Mouse (Mus musculus) CD8-positive naive resting alpha-beta T cell, adult 2 months (primary cell): ENCODE data around the gene Cdcp2.
"Not testable (repeated sequence)": the region's sequence is repeated elsewhere in the genome, so short reads cannot be mapped to it uniquely, and the experiment has no call there.

Source experiments
- DNase-seq, 2 experiments: peaks; one replicate each; pipeline ENCODE4 v3.0.0; 2022; ENCODE audit warnings: low read depth in 2 of 2, low spot score in 2 of 2

Gene Cdcp2

DNA sequence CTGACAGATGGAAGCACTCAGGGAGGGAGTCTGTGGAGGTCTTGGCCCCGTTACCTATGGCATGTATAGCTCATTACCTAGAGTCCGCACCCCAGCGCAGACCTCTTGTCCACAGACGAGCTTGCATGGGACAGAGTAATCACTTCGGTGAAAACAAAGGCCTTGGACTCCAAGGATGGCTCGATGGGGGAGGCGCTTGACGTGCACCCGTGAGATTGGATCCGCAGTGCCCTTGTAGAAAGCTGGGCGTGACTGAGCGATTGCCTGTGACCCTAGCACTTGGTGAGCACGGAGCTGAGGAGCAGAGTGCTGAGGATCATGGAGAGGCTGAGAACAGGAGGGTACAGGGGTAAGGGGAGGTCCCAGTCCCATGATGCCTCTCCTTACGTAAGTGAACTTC, 5.0 kb upstream of the Cdcp2 start:
- no peak for DNase-seq

DNA sequence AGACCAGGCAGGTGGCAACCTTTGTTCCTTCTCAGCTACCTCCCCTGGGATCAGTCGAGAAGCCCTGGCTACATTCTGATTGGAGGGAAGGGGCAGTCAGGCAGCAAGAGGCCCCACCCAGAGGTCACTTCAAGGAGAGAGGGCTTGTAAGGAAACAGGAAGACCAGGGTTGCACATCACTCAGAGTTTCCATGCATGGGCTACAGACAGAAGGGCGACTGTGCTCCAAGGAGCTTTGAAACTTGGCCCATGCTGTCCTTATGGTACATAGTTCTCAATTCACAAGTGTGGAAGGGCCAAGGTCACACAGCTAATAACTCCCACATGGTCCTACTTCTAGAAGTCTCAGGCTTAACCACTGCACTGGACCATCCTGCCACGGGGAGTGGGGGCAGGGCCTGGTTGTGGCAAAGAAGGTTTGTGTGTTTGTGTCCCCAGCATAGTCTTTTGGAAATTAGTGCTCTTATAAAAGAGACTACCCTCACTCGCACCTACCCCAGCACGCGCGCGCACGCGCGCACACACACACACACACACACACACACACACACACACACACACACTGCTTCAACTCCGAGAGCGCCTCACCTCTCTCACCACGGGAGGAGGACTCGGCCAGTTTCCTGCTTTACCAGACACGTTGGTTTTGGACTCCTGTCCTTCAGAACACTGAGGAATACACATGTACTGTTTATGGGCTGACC, 2.1 kb upstream of the Cdcp2 start:
- DNase-seq, result no peak

DNA sequence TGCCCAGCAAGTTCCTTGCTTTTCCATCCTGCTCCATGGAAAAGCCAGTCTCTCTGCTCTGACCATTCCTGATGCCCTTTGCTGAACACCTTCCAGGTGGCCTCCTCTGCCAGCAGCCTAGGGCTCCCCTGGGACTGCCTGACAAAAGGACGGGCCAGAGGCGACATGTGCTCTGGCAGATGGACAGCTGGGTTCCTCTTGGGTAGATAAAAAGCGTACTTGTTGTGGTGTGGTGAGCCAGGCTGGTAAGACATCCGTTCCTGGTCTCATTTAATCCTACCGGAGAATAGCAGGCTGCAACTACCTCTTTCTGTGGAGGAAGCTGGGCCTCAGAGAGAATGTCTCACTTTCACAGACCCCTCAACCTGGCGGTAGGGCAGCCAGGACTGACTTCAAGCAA, 648 bp upstream of the Cdcp2 start:
- no peak for DNase-seq

DNA sequence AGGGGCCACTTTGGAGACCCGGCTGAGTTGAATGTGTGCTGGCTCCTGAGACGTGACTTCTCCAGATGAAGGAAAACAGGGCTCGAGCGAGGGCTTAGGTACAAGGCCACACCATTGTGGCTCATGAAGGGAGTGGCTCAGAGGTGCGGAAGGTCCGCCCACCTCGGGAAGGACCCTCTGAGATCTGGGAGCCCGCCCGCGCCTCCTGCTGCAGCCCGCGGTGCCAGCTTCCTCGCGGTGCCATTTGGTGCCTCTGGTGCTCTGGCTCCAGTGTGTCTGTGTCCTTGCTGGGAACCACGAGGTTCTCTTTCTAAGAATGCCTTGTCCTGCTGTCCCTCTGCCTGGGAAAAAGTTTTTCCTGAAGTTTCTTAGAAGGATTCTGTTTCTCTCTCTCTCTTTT, 1.2 kb downstream of the Cdcp2 start:
- DNase-seq, result no peak

DNA sequence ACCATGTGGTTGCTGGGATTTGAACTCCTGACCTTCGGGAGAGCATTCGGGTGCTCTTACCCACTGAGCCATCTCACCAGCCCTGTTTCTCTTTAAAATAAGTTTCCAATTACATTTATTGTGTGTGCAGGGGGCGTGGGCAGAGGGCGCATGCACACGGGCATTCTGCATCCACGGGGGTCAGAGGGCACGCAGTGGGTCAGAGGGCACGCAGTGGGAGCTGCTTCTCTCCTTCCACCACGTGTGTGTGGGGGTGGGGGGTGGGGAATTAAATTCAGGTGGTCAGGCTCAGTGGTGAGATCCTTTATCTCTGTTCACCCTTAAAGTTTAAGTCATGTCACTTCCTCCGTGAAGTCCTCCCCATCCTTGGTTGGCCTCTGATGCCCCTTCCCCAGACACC, 1.7 kb downstream of the Cdcp2 start:
- no peak for DNase-seq

DNA sequence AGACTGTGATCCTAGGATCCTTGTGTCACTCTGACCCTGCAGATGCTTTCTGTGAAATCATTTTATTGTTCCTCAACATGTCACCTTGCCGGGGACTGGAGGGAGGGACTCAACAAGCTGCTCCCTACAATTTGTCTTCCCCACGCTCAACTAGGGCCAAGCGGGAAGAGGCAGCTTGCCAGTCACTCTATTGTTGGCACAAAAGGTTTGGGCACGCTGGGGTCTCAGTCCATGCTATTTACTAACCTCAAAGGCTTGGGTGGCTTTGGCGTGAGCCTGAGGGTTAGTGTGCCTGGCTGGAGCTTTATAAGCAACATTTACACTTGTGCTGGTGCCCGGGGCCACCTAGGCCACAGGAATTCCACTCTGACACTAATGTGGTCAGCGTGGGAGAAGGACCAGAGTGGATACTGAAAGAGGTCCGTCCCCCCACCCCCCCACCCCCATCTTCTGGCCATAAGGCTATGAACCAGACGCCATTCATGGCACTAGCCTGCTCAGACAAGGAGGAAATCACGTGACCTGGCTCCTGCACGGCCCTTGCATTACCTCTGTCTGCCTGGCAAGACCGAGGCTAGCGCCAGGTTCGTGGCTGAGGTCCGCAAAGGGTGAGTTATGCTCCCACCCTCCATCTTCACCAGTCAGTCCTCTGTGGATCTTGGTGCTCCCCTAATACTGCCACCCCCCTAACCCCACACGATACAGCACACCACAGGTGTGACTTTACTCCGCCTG, 2.3 kb downstream of the Cdcp2 start:
- no peak for DNase-seq

DNA sequence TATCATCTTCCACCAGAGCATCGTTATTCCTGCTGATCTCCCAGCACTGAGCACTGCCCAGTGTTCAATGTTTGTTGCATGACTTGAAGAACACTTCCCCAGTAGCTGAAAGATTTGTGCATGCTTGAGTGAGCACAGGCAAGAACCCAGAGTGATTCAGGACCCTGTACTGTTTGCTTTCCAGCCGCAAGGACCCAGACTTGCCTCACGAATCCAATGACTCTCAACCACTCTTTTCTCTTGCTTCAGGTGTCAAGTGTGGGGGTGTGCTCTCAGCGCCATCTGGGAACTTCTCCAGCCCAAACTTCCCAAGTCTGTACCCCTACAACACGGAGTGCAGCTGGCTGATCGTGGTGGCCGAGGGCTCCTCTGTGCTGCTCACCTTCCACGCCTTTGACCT, 5.5 kb downstream of the Cdcp2 start:
- no peak for DNase-seq

DNA sequence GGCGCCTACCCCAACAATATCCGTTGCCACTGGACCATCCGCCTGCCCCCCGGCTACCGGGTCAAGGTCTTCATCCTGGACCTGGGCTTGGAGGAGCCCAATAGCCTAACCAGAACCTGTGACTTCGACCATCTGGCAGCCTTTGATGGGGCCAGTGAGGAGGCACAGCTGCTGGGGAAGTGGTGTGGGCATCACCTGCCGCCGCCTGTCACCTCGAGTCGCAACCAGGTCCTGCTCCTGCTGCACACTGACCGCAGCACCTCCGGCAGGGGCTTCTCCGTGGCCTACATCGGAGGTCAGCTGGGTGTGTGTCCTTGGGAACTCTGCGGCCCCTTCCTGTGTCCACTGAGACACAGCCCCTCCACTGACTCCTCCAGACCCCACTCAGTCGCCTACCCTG, 10.1 kb downstream of the Cdcp2 start:
- DNase-seq, result no peak

DNA sequence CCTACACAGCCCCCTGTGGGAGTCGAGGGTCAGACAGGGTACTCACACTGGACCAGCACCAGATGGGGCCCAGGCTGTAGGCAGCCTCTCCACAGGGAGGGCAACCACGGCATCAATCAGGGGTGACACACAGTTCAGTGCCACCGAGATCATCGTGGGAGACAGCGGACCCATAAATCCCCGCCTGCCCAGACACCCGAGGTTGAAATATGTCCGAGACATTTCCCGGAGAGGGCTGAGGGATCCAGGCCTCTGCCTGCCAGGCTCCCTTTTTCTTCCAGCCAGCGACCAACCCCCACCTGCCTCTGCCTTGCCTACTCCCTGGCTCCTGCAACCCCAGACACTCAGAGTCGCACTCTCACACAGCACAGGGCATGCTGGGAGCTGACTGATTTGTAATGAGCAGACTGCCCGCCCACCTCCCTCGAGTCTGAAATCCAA, 11.6 kb downstream of the Cdcp2 start:
- DNase-seq, result no peak

DNA sequence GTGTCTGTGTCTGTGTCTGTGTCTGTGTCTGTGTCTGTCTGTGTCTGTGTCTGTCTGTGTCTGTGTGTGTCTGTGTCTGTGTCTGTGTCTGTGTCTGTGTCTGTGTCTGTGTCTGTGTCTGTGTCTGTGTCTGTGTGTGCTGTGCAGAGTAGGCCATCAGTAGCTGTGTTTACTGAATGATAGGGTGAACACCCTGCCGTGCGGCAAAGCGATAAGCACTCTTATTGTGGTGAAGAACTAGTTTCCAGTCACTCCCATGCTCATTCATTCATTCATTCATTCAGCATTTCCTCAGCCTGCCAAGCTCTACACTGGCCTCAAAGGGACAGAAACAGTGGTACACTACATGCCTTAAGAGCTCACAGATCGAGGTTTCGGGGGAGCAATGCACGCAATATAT, 12.5 kb downstream of the Cdcp2 start:
- DNase-seq, result not testable (repeated sequence)

DNA sequence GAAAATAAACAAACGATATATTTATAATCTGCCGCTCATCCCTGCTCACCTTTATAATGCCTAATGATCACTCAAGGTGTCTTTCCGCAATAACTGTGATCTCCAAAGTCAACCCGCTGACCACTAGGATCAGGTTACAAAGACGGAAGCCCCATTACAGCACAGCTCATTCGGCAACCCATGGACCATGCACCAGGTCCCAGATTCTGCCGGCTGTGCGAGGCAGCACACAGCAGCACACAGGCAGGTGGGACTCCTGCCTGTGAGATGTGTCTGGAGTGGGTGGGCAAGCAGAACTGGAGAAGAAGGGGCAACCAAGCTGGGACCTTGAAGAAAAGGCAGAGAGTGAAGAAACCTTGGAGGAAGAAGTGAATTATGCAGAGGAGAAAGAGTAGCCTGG, 17.6 kb downstream of the Cdcp2 start:
- no peak for DNase-seq

DNA sequence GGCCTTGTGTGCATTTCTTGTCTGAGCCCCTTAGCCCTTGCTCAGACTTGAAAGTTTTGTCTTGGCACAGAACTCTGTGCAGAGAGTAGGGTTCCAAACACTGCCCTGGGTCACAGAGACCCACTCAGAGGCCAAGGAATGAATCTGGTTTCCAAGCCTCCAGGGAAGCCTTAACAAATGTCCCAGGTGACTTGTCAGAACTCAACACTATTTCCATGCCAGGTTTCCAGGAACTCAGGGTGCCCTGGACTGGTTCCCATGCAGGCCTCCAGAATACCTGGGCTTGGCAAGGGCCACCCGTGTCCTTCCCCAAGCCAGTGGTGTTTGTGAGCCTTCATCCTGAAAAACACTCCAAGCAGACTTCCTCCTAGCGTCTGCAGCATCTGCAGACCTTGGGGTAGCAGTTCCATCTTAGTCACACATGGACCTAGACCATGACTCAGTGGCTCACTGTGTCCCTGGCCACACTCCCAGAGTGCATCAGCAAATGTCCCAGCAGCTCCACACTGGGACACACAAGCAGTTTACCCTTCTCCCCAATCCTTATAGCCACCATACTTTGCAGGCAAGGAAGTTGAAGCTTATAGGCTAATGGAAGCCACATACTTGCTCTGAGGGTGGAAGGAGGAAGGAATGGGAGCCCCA, 21.2 kb downstream of the Cdcp2 start:
- DNase-seq, result no peak

DNA sequence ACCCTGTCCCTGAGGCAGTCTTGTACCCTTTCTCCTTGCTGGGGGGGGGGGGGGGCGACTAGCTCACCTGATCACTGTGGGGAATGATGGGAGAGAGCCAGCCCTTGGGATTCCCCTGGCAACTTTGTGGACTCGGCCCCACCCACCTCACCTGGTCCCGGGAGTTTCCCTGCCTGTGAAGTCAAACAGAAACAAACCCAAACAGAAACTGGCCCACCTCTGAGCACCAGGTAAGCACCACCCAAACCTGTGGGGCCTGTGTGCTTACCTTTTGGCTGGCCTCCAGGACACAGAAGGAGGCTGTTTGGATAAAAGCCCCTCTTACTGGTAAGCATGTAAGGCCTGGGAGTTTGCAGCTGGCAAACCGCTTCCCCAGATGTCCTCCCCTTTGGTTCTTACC, 22.4 kb downstream of the Cdcp2 start:
- no peak for DNase-seq

DNA sequence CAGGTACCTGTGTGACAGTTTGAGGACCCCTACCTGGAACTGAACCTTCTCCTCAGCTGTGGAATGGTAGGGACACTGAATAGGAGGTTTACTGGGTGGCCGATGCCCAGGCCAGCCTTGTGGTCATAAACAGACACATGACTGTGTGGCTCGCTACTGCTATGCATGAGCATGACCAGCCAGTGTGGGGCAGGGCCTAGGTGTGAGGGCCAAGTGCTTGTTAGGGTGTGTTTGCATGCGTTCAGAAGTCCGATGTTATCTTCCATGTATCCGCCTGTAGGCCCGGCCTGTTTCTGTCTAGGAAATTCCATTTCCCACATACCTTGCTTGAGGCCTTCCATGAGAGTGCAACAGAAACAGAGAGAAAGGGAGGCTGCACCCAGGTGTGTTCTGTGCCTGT, 24.0 kb downstream of the Cdcp2 start:
- DNase-seq, result no peak

DNA sequence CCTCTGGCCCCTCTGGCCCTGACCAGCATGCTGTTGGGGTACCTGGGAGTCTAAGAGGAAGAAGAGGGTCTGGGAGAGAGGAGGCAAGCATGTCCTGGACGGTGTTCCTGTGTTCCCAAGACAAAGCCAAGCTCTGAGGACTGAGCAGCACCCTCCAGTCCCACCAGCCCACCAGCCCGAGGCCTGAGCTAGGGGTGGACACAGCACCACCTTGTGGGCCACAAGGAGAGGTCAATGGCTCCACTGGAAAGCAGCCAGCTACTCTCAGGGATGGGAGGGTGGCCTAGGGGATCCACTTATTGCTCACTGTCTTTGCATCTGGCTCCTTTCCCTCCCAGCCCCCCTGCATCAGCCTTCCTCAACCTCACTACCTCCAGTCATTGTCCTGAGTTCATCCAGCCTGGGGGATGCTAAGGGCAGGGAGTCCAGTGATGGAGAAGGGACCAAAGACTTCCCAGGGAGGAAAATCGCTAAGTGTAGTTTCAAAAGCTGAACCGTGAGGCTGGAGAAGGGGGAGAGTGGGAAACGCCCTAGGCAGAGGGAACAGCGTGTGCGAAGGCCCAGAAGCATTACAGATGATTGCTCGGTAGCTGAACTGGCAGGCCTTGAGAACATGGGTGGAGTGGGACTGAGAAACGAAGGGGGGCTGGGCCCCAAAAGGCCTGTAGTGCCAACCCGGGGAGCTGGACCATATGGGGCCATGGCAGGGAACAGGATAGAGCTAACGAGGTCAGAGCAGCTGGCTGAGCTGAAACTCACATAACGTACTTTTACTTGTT, 24.7 kb downstream of the Cdcp2 start:
- no peak for DNase-seq

DNA sequence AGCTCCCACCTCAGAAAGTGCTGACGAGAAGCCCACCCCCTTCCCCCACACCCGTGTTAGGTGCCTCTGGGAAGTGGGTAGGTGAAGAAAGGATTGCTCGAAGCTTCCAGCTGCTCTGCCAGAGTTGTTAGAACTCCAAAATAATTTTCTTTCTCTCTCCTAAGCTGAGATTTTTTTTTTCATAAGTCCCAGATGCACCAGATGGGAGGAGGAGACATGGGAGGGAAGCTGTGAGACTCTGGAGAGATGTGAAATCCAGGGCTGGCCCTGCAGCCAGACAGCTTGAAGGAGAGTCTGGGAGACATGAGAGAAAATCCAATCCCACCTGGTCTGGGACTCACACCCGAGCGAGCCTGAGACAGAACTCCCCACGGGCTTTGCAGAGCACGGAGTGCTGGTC, 27.7 kb downstream of the Cdcp2 start:
- no peak for DNase-seq

DNA sequence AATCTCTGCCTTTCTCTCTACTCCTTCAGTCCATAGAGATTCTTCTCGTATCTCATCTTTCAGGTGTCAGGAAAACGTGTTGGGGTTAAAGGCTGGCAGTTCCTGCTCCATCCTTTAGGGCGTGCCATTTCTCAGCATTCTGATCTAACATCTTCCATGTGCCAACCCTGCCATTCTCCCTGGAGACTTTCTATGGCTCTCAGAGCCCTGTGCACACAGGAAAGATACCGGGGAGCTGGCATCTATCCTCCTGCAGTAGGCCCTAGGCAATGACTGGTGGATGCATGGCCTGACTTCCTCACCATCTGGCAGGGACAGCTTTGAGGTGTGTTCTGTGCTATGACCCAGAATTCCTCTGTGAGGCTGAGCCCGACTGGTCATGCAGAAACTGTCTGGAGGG, 28.4 kb downstream of the Cdcp2 start:
- DNase-seq, result no peak

DNA sequence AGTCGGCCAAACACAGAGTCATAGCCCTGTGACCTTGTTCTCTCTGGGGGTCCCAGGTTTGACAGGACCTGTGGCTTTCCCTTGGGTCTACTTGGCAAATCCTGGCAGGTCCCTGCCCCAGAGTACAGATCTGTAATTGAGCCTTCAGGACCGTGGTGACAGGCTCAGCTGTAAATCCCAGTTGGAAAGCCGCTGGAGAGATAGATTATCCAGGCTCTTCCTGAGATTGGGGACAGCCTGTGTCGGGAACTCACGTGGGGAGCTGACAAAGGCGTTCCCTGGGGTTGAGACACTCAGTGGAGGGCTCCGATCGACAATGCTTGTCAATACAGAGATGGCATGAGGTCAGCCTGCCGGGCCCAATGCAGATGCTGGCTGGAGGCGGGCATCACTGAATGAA, 29.7 kb downstream of the Cdcp2 start:
- DNase-seq, result no peak

DNA sequence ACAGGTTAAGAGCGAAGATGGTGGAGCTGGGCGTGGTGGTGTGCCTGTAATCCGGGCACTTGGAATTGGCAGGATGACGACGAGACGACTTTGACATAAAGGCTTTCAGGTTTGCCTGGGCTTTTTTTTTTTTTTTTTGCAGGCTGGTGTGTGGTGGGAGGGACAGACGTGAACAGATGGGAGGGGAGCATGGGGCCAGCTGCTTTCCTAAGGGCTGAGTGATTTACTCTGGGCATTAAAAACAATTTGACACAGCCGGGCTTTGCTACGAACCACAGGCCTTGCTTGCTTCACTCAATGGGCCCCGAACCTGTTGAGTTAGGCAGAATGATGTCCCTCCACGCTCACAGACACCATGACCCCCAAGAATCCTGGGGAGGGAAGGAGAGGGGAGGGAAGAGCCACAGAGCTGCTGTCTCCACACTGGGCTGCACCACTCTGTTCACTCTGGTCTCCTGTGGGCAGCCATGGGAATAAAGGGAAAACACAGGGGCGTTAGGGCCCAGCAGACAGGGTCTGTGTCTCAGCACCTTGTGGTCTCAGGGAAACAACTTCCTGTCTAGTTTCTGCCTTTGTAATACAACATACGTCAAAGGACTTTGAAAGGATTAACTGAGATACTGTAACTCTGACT, 30.3 kb downstream of the Cdcp2 start:
- no peak for DNase-seq

DNA sequence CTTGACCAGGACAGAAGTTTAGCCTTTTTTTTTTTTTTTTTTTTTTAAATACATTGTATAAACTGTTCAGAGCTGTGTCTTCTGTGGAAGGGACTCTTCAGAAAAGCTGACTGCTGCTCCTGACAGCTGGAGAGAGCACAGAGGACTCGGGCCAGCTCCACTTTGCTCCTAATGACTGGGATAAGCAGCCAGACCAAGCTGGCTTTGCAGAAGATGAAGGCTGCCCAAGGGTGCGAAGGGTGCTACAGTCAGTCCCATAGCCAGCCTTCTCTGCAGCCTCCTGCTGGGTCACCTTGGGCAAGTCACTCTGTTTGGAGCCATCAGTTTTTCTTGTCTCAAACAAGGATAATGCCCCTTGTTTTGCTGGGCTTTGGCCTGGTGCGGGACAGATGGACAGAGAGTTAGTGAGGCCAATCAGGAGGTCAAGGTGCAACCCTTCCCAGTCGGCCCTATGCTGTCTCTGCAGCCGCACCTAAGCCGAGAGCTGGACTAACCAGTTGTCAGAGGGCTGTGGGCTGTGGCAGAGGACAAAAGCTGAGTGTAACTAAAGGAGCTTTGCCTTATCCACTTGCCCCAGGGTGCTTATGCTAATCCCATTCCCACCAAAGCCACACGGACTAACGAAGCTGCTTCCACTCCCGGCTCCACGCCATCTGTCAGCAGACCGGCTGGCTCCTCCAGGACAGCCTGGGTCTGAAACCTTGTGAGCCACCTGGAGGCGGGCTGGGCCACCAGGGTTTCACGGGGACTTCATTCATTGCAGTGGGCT, 31.4 kb downstream of the Cdcp2 start:
- DNase-seq, result no peak
